Mouse (Mus musculus) stomach, postnatal 0 days (tissue): ENCODE results near the gene Kif19a. TPM values are rescaled to one million over a fixed set of nuclear protein-coding genes. Genes with fewer than 3 reads are reported as not detected.

Source experiments
- ATAC-seq: fragments of 200-750 bp; cut with Nextera tagmentation; 2 replicates; pipeline ENCODE4 v1.8.0; 2017; ENCODE audit not compliant: low FRiP score, low TSS enrichment
- DNase-seq: peaks from one replicate; pipeline ENCODE4 v3.0.0-alpha.2; 2016; ENCODE audit warnings: low spot score
- H3K27ac ChIP-seq: fragments of 300-500 bp; sonication (generic); replicated peaks from 2 replicates; pipeline ENCODE4 v1.5.1; 2014; ENCODE audit warnings: mild to moderate bottlenecking, control low read depth
- H3K27me3 ChIP-seq: fragments of 300-500 bp; sonication (generic); 2 replicates; pipeline ENCODE4 v1.6.1; 2014; ENCODE audit warnings: low read length; ENCODE audit not compliant: control insufficient read depth, insufficient read depth
- H3K36me3 ChIP-seq: fragments of 300-500 bp; sonication (generic); 2 replicates; pipeline ENCODE4 v1.6.1; 2014; ENCODE audit warnings: low read length, mixed read lengths; ENCODE audit not compliant: control insufficient read depth, insufficient read depth
- H3K4me1 ChIP-seq: fragments of 300-500 bp; sonication (generic); replicated peaks from 2 replicates; pipeline ENCODE4 v1.6.1; 2014; ENCODE audit warnings: antibody characterized with exemption; ENCODE audit not compliant: control insufficient read depth, insufficient read depth
- H3K4me2 ChIP-seq: fragments of 300-500 bp; sonication (generic); replicated peaks from 2 replicates; pipeline ENCODE4 v1.6.1; 2014; ENCODE audit warnings: low read depth, mild to moderate bottlenecking, control low read depth, moderate library complexity
- H3K4me3 ChIP-seq: fragments of 300-500 bp; sonication (generic); 2 replicates; pipeline ENCODE4 v1.5.1; 2014; ENCODE audit warnings: low read depth, low read length, control low read depth
- H3K9ac ChIP-seq: fragments of 300-500 bp; sonication (generic); 2 replicates; pipeline ENCODE4 v1.6.1; 2014; ENCODE audit warnings: mild to moderate bottlenecking, low read length, control low read depth, mixed read lengths
- H3K9me3 ChIP-seq: fragments of 300-500 bp; sonication (generic); 2 replicates; pipeline ENCODE4 v1.6.1; 2016; ENCODE audit warnings: low read length; ENCODE audit not compliant: control insufficient read depth
- CTCF ChIP-seq: IDR thresholded peaks from 2 replicates; pipeline ENCODE4 v1.5.1; 2016; ENCODE audit warnings: antibody characterized with exemption, low read depth, mild to moderate bottlenecking, moderate library complexity
- EP300 ChIP-seq: optimal IDR thresholded peaks from 2 replicates; pipeline ENCODE3; 2016; ENCODE audit warnings: antibody characterized with exemption
- WGBS: fragments of 180-500 bp; shearing (Covaris S2); extraction: QIAGEN DNeasy Blood & Tissue Kit; methylation state at CpG from one replicate; pipeline ENCODE4 v1.1.7; 2014; 5-methylcytosine and 5-hydroxymethylcytosine counted together
- polyA plus RNA-seq: library from polyadenylated mRNA; unstranded; fragments of >200 nt; fragmentation: Nextera tagmentation; extraction: Ambion mirVana; gene quantifications from 2 replicates; pipeline ENCODE4 v1.2.1, GENCODE M21; 2015

The Kif19a gene
- polyA plus RNA-seq, 1 experiment from 2014 or later, result 0.58 TPM

DNA sequence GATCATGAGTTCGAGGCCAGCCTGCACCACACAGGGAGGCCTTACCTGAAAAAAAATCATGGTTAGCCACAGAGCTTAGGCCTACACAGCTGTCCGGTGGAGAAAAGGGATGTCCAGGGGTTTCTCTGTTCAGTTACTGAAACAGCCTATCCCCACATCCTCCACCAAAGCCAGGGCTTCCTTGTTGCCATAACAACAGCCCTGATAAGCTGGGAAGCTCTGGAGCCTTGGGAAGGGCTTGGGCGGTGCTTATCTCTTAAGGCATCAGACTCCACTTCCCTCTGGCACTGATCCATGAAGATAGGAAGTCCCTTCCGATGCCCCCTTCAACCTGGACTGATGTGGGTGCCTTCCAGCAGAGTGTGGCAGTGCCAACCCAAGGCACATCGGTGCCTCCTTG, 68.0 kb downstream of the Kif19a start:
- no peak for ATAC-seq
- H3K27ac ChIP-seq, result no peak overlapping the region
- H3K9ac ChIP-seq, result no peak overlapping the region
- DNase-seq, result no peak
- WGBS, result 55% methylated on average over 5 of the region's 5 CpGs
- no peak overlapping the region for H3K4me2 ChIP-seq
- H3K4me3 ChIP-seq, result no peak overlapping the region
- H3K9me3 ChIP-seq, result no peaks in the 10 kb centered on the region
- TF ChIP-seq CTCF (no peak), EP300 (no peak)
- H3K36me3 ChIP-seq, result no peaks in the 10 kb centered on the region
- no peaks in the 10 kb centered on the region for H3K27me3 ChIP-seq
- H3K4me1 ChIP-seq, result peaks cover 9% of the 10 kb centered on the region; the same call in 1 of the 2 replicates

Other genes with a start within 250 kb of the Kif19a start
- gene Rpl38, start 96.9 kb upstream of the Kif19a start, polyA plus RNA-seq, result 1,058 and 1,265 TPM in 2 replicates
- 12.5 and 14.7 TPM in 2 replicates for gene Ttyh2, start 90.0 kb upstream of the Kif19a start, polyA plus RNA-seq
- gene Dnaic2, start 38.0 kb upstream of the Kif19a start, polyA plus RNA-seq, result 0.35 and 0.36 TPM in 2 replicates
- gene Btbd17, start 30.6 kb downstream of the Kif19a start, polyA plus RNA-seq, result 0.44 and 0.74 TPM in 2 replicates
- 0.08 TPM in 1 of 2 replicates, not detected in the other for gene Gpr142, start 33.5 kb downstream of the Kif19a start, polyA plus RNA-seq
- 10.8 and 11.2 TPM in 2 replicates for gene Gprc5c, start 85.8 kb downstream of the Kif19a start, polyA plus RNA-seq
- 1.5 and 2.1 TPM in 2 replicates for gene Cd300a, start 124.7 kb downstream of the Kif19a start, polyA plus RNA-seq
- 0.12 TPM in 2 replicates for gene Cd300lb, start 169.0 kb downstream of the Kif19a start, polyA plus RNA-seq
- gene Cd300c, start 203.8 kb downstream of the Kif19a start, polyA plus RNA-seq, result not detected in 2 replicates
- gene Cd300ld, start 224.5 kb downstream of the Kif19a start, polyA plus RNA-seq, result 0.10 and 0.17 TPM in 2 replicates
- 3.2 and 4.1 TPM in 2 replicates for gene Cd300c2, start 236.5 kb downstream of the Kif19a start, polyA plus RNA-seq